Mouse (Mus musculus): Measurements from ENCODE around the gene Ptges3. TPM values are rescaled to one million over a fixed set of nuclear protein-coding genes. Genes with fewer than 3 reads are reported as not detected.

Ptges3 gene
- polyA plus RNA-seq, 1 experiment, result 97.4 TPM

DNA sequence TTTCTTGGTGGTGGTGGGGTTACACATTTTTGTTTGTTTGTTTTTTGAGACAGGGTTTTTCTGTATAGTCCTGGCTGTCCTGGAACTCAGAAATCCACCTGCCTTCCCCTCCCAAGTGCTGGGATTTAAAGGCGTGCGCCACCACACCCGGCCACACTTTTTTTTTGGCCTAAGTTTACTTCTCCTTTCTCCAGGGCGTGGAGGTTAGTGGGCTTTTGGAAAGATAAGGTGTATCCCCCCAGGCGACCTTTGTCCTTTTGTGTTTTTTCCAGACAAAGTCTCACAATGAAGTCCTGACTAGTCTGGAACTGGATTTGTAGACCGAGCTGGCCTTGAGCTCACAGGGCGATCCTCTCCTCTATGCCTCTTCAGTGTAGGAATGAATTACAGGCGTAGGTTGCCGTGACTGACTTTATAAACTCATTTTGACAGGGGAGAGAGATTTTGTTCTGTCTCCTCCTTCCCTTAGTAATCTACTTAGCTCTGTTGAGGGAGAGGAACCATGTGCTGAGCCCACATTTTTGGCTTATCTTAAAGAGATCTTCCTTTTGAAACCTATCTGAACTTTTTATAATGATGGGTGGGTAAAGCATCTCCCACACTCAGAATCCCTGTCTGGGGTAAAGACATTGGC lies 36.4 kb downstream of the Ptges3 start:
- no peak for DNase-seq (ENCODE audit: low read depth)
- TF ChIP-seq POLR2A (IDR thresholded peaks at IDR 0.05; ENCODE audit: borderline replicate concordance, extremely low read depth, insufficient read depth, insufficient read length, poor library complexity, severe bottlenecking), result no peak
- TF ChIP-seq CTCF (IDR thresholded peaks at IDR 0.05; ENCODE audit: borderline replicate concordance, extremely low read depth, insufficient read depth, insufficient read length), result no peak

GRCm38 (mm10) chr10:128096313-128096692 lies 37.5 kb downstream of the Ptges3 start:
- TF ChIP-seq CTCF (IDR thresholded peaks at IDR 0.05; ENCODE audit: borderline replicate concordance, extremely low read depth, insufficient read depth, insufficient read length), result no peak
- TF ChIP-seq POLR2A (IDR thresholded peaks at IDR 0.05; ENCODE audit: borderline replicate concordance, extremely low read depth, insufficient read depth, insufficient read length, poor library complexity, severe bottlenecking), result no peak
- DNase-seq (ENCODE audit: low read depth), result no peak

GRCm38 (mm10) chr10:128096693-128097586 lies 38.2 kb downstream of the Ptges3 start:
- TF ChIP-seq CTCF (IDR thresholded peaks at IDR 0.05; ENCODE audit: borderline replicate concordance, extremely low read depth, insufficient read depth, insufficient read length) (peak; percentile 31; the same call in 1 of the 2 replicates), POLR2A (IDR thresholded peaks at IDR 0.05; ENCODE audit: borderline replicate concordance, extremely low read depth, insufficient read depth, insufficient read length, poor library complexity, severe bottlenecking) (peak; percentile 24; the same call in 1 of the 2 replicates)
- peak; percentile 96 for DNase-seq (ENCODE audit: low read depth)

- TF ChIP-seq CTCF (IDR thresholded peaks at IDR 0.05; ENCODE audit: borderline replicate concordance, extremely low read depth, insufficient read depth, insufficient read length) (no peak), POLR2A (IDR thresholded peaks at IDR 0.05; ENCODE audit: borderline replicate concordance, extremely low read depth, insufficient read depth, insufficient read length, poor library complexity, severe bottlenecking) (no peak)
- DNase-seq (ENCODE audit: low read depth), result peak; percentile 79
Observed at GRCm38 (mm10) chr10:128097587-128097971, 38.8 kb downstream of the Ptges3 start.

DNA sequence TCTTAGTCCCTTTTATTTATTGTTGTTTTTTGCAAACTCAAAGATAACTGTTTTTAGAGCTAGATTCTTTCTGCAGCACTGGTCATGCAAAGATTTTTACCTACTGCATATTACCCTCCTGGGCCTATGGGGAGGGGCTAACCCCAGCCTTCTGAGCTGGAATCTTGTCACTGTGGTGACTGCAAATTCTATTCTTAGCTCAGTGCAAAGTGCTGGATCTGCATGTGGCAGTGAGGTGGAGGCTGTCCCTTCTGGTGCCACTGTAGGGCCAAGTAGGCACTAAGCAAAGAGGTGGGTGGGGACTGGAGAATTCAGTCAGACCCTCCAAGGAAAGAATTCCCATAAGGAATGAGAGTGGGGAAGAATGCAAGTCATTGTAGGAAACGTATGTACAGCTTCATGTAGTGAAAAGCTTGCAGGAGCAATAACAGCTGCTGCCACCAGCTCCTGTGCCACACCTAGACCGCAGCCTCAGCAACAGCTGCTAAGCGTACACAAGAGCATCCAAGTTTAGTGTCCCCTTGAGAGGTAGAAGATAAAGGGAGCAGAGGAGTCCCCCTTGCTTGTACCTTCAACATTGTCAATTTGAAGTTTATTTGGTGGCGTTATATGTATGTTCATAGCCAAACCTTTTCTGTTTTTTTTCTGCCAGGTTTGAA lies 51.5 kb downstream of the Ptges3 start:
- no peak for DNase-seq (ENCODE audit: low read depth)
- TF ChIP-seq CTCF (IDR thresholded peaks at IDR 0.05; ENCODE audit: borderline replicate concordance, extremely low read depth, insufficient read depth, insufficient read length) (no peak), POLR2A (IDR thresholded peaks at IDR 0.05; ENCODE audit: borderline replicate concordance, extremely low read depth, insufficient read depth, insufficient read length, poor library complexity, severe bottlenecking) (no peak)

- TF ChIP-seq POLR2A (IDR thresholded peaks at IDR 0.05; ENCODE audit: borderline replicate concordance, extremely low read depth, insufficient read depth, insufficient read length, poor library complexity, severe bottlenecking) (no peak), CTCF (IDR thresholded peaks at IDR 0.05; ENCODE audit: borderline replicate concordance, extremely low read depth, insufficient read depth, insufficient read length) (no peak)
- no peak for DNase-seq (ENCODE audit: low read depth)
Observed at GRCm38 (mm10) chr10:128111227-128111626, 52.5 kb downstream of the Ptges3 start.

DNA sequence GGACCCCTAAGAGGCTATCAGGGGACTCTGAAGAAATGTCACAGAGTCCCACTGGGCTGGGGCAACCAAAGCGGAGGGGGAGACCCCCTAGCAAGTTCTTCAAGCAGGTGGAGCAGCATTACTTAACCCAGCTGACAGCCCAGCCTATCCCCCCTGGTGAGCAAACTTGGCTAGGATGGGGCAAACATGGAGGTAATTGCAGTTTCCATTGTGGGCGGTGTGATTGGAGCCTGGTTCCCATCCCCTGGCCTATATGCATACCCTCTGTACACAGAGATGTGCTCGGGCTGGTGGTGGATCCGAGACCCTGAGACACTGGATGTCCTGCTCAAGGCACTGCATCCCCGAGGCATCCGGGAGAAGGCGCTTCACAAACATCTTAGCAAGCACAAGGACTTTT lies 65.1 kb downstream of the Ptges3 start:
- DNase-seq (ENCODE audit: low read depth), result no peak
- no peak for TF ChIP-seq POLR2A (IDR thresholded peaks at IDR 0.05; ENCODE audit: borderline replicate concordance, extremely low read depth, insufficient read depth, insufficient read length, poor library complexity, severe bottlenecking)
- no peak for TF ChIP-seq CTCF (IDR thresholded peaks at IDR 0.05; ENCODE audit: borderline replicate concordance, extremely low read depth, insufficient read depth, insufficient read length)

- DNase-seq (ENCODE audit: low read depth), result no peak
- TF ChIP-seq POLR2A (IDR thresholded peaks at IDR 0.05; ENCODE audit: borderline replicate concordance, extremely low read depth, insufficient read depth, insufficient read length, poor library complexity, severe bottlenecking) (no peak), CTCF (IDR thresholded peaks at IDR 0.05; ENCODE audit: borderline replicate concordance, extremely low read depth, insufficient read depth, insufficient read length) (no peak)
Observed at GRCm38 (mm10) chr10:128124831-128125230, 66.1 kb downstream of the Ptges3 start.

- DNase-seq (ENCODE audit: low read depth), result no peak
- TF ChIP-seq POLR2A (IDR thresholded peaks at IDR 0.05; ENCODE audit: borderline replicate concordance, extremely low read depth, insufficient read depth, insufficient read length, poor library complexity, severe bottlenecking) (no peak), CTCF (IDR thresholded peaks at IDR 0.05; ENCODE audit: borderline replicate concordance, extremely low read depth, insufficient read depth, insufficient read length) (no peak)
Observed at GRCm38 (mm10) chr10:128125951-128126350, 67.2 kb downstream of the Ptges3 start.

Other genes starting within 250 kb of the Ptges3 start
- not detected in 2 replicates for gene Rdh19, start 209.0 kb upstream of the Ptges3 start, polyA plus RNA-seq (2012; rRNA removed)
- gene Rdh16f2, start 192.5 kb upstream of the Ptges3 start, polyA plus RNA-seq (2012; rRNA removed), result not detected in 2 replicates
- not detected in 2 replicates for gene Rdh7, start 170.1 kb upstream of the Ptges3 start, polyA plus RNA-seq (2012; rRNA removed)
- gene Sdr9c7, start 160.4 kb upstream of the Ptges3 start, polyA plus RNA-seq (2012; rRNA removed), result 0.06 TPM in 1 of 2 replicates, not detected in the other
- gene Hsd17b6, start 51.3 kb upstream of the Ptges3 start, polyA plus RNA-seq (2012; rRNA removed), result not detected in 2 replicates
- 25.4 and 35.6 TPM in 2 replicates for gene Prim1, start 43.8 kb upstream of the Ptges3 start, polyA plus RNA-seq (2012; rRNA removed)
- gene Naca, start 23.4 kb upstream of the Ptges3 start, polyA plus RNA-seq (2012; rRNA removed), result 286 and 390 TPM in 2 replicates
- 1,616 and 2,161 TPM in 2 replicates for gene Atp5b, start 24.3 kb downstream of the Ptges3 start, polyA plus RNA-seq (2012; rRNA removed)
- gene Baz2a, start 32.6 kb downstream of the Ptges3 start, polyA plus RNA-seq (2012; rRNA removed), result 32.2 and 33.1 TPM in 2 replicates
- 23.6 and 26.7 TPM in 2 replicates for gene Rbms2, start 121.3 kb downstream of the Ptges3 start, polyA plus RNA-seq (2012; rRNA removed)
- 2.4 and 4.4 TPM in 2 replicates for gene Gls2, start 135.5 kb downstream of the Ptges3 start, polyA plus RNA-seq (2012; rRNA removed)
- 12.6 and 15.2 TPM in 2 replicates for gene Spryd4, start 152.9 kb downstream of the Ptges3 start, polyA plus RNA-seq (2012; rRNA removed)
- 0.36 and 0.39 TPM in 2 replicates for gene Mip, start 166.9 kb downstream of the Ptges3 start, polyA plus RNA-seq (2012; rRNA removed)
- gene Timeless, start 173.1 kb downstream of the Ptges3 start, polyA plus RNA-seq (2012; rRNA removed), result 12.9 and 14.0 TPM in 2 replicates
- gene Apon, start 195.1 kb downstream of the Ptges3 start, polyA plus RNA-seq (2012; rRNA removed), result 0.20 and 0.23 TPM in 2 replicates
- gene Apof, start 209.7 kb downstream of the Ptges3 start, polyA plus RNA-seq (2012; rRNA removed), result not detected in 2 replicates
- 26.4 and 27.7 TPM in 2 replicates for gene Stat2, start 211.6 kb downstream of the Ptges3 start, polyA plus RNA-seq (2012; rRNA removed)
- gene Il23a, start 239.8 kb downstream of the Ptges3 start, polyA plus RNA-seq (2012; rRNA removed), result 0.11 and 0.20 TPM in 2 replicates
- 38.4 and 47.4 TPM in 2 replicates for gene Pan2, start 244.4 kb downstream of the Ptges3 start, polyA plus RNA-seq (2012; rRNA removed)